Mouse (Mus musculus) urinary bladder, postnatal 14 days (tissue): ENCODE results near the gene Nectin1.
A peak's percentile ranks its signal among the peaks of the same experiment; 100 is the strongest.

Experiments used
- DNase-seq: peaks from one replicate; pipeline ENCODE4 v3.0.0; 2021; ENCODE audit warnings: low spot score

The Nectin1 gene

DNA sequence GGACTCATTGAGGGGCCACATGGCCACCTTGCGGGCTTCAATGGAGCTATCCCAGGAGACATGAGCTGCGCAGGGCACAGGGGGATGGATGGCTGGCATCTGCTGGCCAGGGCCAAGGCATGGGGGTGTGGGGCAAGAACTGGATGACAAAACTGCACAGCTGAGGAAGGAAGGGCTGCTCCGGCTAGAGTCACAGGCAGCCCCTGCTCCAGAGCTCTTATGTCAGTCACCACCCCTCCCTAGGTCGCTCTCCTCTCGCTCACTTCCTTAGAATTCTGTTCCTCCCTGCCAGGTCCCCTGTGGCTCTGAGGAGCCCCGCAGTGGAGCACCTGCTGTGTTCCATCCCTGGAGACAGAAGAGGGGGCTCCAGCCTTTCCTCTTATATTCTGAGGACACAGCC lies 63.8 kb downstream of the Nectin1 start:
- no peak for DNase-seq

DNA sequence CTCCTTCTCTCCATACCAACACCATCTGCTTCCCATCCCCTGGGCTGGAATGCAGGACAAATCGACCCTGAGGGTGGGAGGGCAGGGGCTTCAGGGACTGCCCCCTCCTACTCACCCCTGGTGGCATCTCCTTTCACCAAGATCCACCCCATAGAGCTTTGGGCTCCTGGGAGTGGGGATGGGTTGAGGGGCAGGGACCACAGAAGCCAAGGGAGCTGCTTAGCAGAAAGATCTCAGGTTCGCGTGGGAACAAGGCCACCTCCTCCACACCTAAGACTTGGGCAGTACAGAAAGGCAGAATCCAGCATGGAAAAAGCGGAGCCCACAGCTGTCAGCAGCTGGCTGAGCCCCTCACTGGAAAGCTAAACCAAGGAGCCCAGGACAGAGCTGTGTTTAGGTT lies 64.3 kb downstream of the Nectin1 start:
- DNase-seq = no peak

DNA sequence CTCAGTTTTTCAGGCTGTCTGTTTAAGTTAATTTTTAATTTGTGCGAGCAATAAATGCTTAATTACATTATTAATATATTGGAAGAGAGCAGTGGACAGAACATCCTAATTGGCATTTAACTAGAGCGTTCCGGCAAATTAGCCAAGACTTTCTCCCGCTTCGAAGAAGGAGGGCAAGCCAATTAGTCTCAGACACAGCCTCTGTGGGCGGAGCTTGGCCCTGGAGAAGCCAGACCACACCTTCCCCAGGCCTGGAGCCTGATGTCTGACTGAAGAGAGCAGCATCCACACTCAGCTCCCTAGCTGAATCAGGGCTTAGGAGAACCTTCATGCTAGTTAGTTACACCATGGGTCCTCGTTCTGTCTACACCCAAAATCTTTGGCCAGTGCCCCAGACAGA lies 64.8 kb downstream of the Nectin1 start:
- peak; percentile 31 for DNase-seq

DNA sequence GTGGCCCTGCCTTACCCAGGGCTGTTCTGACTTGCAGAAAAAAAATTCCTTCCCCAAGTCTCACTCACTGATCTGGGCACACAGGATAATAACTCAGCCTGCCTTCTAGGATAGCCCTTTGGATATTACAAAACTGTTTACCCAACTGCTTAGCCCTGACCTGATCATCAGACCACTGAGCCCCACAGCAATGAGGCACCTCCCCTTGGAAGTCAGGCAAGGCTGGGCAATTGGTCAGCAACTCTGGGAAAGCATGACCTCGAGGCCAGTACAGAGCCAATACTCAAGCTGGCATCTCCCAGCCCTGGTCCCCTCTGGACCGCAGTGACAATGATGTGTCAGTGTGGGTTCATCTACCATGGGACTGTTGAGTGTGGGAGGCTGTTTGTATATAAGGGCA lies 69.4 kb downstream of the Nectin1 start:
- no peak for DNase-seq

DNA sequence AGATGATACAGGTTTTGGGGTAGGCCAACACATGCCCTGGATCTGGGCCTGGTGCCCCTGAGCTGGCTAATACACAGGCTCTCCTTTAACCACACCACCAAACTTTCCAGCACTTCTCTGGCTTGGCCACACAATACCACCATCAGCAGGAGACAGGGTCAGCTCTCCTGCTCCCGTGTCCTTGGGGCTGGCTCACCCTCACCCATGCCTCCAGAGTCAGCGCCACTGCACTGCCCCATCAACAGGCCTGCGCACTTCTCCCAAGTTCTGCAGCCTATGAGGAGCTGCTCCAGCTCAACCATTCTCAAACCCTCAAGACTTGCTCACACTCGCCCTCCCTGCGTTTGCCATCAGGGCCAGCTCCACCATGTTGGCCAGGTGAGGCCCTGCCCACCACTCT lies 78.4 kb downstream of the Nectin1 start:
- DNase-seq = no peak

DNA sequence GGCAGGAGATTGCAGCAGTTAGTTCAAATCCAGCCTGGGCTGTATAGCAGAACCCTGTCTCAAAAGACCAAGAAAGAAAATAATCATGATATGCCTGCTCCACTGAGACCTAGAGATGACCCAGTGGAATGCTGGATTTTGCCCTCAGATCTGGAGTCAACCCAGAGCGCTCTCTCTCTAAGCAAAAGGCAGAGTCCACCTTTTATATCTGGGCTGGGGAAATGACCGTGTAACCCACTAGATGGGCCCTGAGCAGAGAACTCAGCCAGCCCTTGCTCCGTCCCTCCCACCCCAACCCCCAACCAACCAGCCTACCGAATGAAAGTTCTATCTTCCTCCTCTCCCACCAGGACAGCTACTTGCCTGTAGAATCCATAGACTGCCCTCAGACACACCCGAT lies 81.4 kb downstream of the Nectin1 start:
- DNase-seq = no peak

DNA sequence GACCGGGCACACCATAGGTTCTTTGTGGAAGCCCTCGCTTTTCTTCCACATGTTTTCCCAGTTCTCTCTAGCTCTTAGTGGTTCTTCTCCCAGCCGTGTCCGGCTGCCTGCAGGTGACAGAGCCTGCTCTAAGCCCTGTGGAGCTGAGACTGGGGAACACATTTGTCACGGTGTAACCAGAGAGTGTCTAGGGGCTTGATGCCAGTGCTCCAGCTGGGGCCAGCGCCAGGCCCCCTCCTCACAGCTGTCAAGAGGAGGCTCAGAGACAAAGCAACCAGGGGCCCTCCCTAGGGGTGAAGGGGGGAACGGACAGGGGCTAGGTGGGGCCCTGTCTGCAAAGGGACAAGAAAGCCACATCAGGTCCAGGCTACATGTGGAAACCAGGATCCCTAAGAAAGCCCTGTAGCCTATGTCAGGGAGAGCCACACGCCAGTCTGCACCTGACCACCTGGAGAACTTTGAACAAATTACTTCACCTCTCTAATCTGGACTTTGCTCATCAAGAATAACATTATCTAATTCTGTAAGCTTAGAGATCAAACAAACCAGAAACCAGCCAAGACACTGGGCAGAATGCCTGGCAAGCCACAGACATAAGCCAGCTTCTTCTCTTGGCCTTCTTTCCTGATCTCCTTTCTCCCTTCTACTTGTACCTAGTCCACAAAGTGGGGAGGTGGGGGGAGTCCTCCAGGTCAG lies 82.9 kb downstream of the Nectin1 start:
- no peak for DNase-seq

DNA sequence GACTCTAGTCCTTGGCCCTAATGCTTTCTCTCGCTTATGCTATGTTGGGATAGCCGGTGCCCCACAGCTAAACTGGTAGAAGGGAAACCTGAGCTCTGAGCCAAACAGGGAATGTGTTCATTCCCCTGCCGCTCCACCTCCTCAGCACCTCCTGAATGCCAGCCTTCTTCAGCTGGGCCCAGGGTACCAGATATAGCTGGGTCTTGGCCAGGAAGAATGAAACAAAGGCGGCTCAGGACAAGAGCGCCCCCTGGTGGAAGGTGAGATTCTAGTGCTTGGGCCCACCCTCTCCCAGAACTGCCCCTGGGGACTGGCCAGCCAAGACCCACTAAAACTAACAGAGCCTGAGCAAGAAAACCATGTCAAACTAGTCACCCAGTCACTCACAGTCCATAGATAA lies 83.8 kb downstream of the Nectin1 start:
- DNase-seq = peak; percentile 63

DNA sequence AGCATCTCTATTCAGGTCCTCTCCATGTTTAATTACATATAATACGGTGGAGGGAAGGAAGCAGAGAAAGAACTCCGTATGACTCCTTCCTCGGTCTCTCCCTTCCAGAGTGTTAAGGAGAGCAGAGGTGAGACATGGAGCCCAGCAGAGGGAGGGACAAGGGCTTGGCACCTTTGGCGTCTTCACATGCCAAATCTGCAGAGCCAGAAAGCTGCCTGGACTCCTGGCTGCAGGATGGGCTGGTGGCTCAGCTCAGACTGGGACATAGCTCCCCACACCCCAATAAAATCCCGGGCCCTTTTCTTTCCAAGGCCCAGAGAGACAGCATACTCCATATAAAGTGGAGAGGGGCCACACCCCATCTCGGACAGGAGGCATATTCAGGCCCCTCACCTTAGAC lies 85.2 kb downstream of the Nectin1 start:
- no peak for DNase-seq

DNA sequence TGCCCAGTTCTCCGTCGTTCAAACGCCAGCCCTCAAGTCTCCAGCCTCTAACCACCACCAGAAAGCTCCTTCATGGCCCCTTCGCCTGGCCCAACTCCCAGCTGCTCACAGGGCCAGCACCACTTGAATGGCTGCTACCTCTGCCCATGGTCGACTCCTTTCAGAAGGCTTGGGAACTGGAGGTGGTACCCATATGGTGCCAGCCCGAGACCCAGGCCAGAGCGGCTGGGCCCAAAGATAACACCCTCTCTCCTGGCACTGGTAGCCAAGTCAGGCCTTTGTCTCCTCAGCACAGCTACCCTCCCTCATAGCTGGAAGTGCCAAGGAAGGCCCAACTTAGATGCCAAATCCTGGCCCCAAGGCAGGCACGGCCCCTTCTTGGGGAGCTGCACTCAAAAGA lies 89.4 kb downstream of the Nectin1 start:
- no peak for DNase-seq

DNA sequence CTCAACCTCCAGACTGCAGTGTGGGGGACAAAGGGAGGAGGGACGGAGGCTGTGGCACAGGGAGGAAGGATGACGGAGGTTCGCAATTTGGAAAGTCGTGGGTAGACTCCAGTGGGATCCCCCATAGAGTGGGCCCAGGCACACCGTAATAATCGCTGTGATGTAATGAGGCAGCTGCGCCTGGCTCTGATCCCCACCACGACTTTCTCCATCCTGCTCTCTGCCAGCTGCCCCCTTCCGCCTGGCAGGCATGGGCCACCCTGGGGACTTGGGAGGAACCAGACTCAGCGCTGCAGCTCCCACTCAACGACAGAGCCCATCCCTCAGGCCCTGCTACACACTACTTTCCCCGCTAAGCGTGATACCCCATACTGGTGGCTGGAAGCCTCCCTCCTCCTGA lies 90.5 kb downstream of the Nectin1 start:
- DNase-seq = no peak

DNA sequence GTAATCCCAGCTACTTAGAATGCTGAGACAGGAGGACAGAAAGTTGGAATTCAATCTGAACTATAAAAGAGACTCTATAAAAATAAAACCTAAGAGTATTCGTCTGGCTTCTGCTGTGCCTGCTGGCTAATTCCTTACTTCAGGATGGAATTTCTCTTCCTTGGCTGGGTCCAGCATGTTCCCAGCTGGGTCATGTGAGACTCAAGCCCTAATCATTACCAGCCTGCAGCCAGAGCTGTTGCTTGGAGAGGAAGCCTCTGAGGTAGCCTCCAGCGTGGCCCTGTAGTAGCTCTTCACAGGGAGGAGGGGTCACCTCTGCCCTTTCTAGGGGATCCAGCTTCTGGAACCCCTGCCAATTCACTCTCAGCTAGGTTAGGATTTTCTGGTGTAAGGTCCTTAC lies 94.8 kb downstream of the Nectin1 start:
- no peak for DNase-seq

DNA sequence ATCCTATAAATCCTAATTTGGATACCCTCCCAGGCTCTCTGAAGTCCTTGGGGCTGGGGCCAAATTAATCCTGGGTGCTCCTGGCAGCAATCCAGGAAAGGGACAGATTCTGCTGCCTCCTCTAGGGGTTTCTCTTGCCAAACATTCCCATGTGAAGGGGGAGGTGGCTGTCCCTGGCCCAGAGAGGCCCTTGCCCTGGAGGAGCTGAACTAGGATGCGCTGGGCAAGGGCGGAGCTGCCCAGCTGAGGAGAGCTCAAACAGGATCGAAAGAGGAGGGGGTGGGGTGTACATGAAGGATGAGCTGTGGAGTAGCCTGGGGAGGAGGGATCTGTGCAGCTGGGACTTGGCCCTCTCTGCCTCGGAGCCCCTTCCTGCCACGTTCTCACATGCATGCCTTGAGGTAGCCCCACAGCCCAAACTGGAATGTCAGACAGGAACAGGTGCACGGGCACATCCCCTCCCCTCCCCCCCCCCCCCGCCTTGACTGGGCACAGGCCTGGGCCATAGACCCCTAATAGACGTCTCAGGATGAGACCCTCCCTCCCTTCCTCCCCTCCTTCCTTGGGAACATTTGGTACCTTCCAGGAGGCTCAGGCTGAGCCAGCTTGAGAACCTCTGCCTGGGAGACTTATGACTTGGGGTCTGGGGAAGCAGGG lies 99.3 kb downstream of the Nectin1 start:
- DNase-seq = no peak

DNA sequence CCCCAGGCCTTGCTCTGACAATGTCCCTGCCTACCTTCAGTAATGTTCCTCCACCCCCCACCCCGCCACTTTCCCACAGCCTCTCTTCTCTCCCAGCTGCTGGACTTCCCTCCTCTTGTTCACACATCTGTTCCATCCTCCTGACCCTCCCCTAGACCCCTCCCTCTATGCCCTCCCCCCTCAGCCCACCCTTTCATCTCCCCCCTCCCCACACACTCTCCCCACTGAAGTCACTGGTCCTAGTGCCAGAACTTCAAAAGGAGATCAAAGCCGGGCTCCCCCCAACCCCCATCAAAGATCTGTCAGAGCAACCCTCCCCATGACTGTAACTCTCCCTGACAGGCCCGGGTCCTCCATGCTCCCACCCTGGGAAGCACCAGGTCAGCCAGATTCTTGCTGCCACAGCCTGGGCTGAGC lies 99.9 kb downstream of the Nectin1 start:
- no peak for DNase-seq

DNA sequence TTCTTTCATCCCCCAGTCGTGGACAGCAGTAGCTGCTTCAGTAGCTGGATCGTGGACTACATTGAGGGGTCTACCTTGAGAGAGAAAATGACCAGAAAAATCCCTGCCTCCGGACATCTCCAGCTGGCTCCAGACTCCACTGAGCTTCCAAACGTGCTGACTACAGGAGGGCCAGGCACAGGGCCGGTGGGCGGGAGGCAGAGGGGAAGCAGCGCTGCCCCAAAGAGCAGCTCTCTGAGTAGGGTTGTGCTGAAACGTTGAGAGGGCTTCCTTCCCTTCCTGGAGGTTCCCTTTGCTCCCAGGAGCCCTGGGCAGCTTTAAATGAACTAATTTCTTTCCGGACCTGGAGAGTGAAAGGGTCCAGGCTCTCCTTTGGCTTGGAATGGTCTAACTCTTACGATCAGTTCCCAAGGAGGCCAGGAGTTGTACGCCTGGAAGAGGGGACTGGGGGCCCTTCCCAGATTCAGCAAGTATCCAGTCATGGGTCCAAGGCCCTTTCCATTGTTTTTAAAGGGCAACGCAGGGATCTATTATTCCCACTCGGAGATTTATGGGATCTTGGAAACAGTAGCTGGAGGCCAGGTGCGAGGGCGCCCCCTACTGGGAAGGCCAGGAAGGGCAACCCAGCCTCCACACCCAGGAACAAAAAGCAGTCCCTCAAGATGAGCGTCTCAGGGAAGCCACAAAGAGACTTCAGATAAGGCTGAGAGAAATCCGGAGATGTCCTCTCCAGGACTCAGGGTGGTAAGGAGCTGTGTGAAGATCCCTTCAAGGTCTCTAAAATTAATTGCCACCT lies 102.1 kb downstream of the Nectin1 start:
- peak; percentile 47 for DNase-seq

DNA sequence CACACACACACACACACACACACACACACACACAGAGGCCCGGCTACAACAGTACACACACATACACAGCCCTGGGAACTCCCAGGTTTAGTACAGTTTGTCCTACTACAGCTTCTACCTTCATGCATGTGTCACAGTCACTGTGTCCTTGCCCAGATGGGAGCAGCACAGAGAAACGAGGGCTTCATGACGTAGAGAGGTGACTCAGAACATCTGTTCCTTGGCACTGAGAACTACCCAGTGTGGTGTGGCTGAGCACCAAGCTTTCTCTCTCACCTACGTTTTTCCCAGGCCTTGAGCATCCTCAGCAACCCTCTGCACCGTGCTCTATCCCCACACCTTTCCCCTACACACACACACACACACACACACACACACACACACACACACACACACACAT lies 104.1 kb downstream of the Nectin1 start:
- no peak for DNase-seq

DNA sequence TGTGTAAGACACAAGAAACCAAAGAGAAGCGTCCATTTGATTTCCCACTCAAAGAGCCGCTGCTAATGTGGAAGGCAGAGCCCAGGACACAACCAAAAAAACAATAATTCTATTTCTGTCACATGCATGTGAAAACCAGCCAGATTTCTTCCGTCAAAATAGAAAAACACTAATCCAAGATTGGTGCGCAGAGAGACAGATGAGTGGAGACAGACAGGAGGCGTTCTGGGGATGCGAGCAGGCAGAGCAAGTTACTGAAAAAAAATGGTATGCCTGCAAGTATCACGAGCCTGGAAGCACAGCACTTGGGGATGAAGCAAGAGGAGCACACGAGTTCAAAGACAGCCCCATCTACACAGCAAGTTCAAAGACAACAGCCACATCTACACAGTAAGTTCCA lies 106.5 kb downstream of the Nectin1 start:
- DNase-seq = no peak

DNA sequence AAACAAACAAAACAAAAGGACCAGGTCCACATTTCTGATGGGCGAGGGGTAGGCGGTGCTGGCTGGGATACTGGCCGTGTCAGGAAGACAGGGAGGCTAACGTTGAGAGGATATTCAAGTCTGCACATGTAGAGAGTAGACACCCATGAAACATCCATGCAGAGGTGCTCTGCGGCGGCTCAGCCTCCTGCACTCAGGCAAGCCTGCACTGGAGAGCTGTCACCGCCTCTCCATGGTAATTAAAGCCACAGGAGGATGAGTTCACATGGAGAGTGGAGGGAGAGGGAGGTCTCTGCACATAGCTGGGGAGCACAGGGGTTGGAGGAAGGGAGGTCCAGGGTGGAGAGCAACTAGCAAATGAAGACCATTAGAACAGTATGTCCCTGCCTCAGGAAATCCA lies 107.4 kb downstream of the Nectin1 start:
- DNase-seq = no peak

DNA sequence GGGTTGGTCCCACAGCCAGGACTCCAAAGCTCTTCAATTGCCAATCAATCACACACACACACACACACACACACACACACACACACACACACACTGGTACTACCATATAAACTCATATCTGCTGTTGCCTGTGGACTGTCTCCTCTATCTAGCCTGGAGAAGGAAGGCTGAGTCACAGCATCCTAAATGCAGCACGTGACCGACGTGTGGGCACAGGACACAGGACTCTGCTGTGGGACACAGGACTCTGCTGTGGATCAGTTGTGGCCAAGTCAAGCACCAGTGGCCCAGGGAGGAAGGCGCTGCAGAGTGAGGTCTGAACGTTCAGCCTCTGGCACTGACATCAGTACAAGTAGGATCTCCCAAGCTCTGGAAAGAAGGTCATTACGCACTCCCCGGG lies 112.1 kb downstream of the Nectin1 start:
- no peak for DNase-seq
